Mouse (Mus musculus) heart, postnatal 0 days (tissue): ENCODE measurements around the gene Hoxa13. TPM values are rescaled to one million over a fixed set of nuclear protein-coding genes. Genes with fewer than 3 reads are reported as not detected.

Experiments
- ATAC-seq: fragments of 200-750 bp; cut with Nextera tagmentation; 2 replicates; pipeline ENCODE4 v1.8.0; 2017; ENCODE audit warnings: low read depth, moderate number of reproducible peaks, moderate library complexity; ENCODE audit not compliant: insufficient read depth
- DNase-seq: peaks from one replicate; pipeline ENCODE4 v3.0.0-alpha.2; 2016; ENCODE audit warnings: low spot score
- H3K27ac ChIP-seq: fragments of 300-500 bp; sonication (generic); 2 replicates; pipeline ENCODE4 v1.5.1; 2014; ENCODE audit warnings: low read depth, mild to moderate bottlenecking
- H3K27me3 ChIP-seq: fragments of 300-500 bp; sonication (generic); 2 replicates; pipeline ENCODE4 v1.6.1; 2014; ENCODE audit warnings: low read length, mixed read lengths; ENCODE audit not compliant: control insufficient read depth, insufficient read depth
- H3K36me3 ChIP-seq: fragments of 300-500 bp; sonication (generic); replicated peaks from 2 replicates; pipeline ENCODE4 v1.6.1; 2014; ENCODE audit warnings: low read length, mixed read lengths; ENCODE audit not compliant: control insufficient read depth, insufficient read depth
- H3K4me1 ChIP-seq: fragments of 300-500 bp; sonication (generic); 2 replicates; pipeline ENCODE4 v1.6.1; 2014; ENCODE audit warnings: antibody characterized with exemption; ENCODE audit not compliant: control insufficient read depth, insufficient read depth
- H3K4me2 ChIP-seq: fragments of 300-500 bp; sonication (generic); 2 replicates; pipeline ENCODE4 v1.6.1; 2014; ENCODE audit warnings: low read depth, mild to moderate bottlenecking, low read length, moderate library complexity
- H3K4me3 ChIP-seq: fragments of 300-500 bp; sonication (generic); 2 replicates; pipeline ENCODE4 v1.5.1; 2014; ENCODE audit warnings: low read depth, low read length
- H3K9ac ChIP-seq: fragments of 300-500 bp; sonication (generic); replicated peaks from 2 replicates; pipeline ENCODE4 v1.6.1; 2014; ENCODE audit warnings: low read depth, low read length, mixed read lengths
- H3K9me3 ChIP-seq: fragments of 300-500 bp; sonication (generic); replicated peaks from 2 replicates; pipeline ENCODE4 v1.6.1; 2016; ENCODE audit warnings: low read length; ENCODE audit not compliant: control insufficient read depth
- CTCF ChIP-seq: IDR thresholded peaks from 2 replicates; pipeline ENCODE4 v1.5.1; 2016; ENCODE audit warnings: antibody characterized with exemption, control low read depth, low read depth
- EP300 ChIP-seq: IDR thresholded peaks from 2 replicates; pipeline ENCODE4 v1.6.1; 2016; ENCODE audit warnings: antibody characterized with exemption, low read depth
- WGBS: fragments of 180-500 bp; shearing (Covaris S2); extraction: QIAGEN DNeasy Blood & Tissue Kit; methylation state at CpG from one replicate; pipeline ENCODE4 v1.1.7; 2014; 5-methylcytosine and 5-hydroxymethylcytosine counted together
- polyA plus RNA-seq: library from polyadenylated mRNA; unstranded; fragments of >200 nt; fragmentation: Nextera tagmentation; extraction: Ambion mirVana; gene quantifications from 2 replicates; pipeline ENCODE4 v1.2.1, GENCODE M21; 2015
- total RNA-seq: library from RNA; depleted of rRNA; stranded (reverse); fragments of >200 nt; gene quantifications from 2 replicates; pipeline ENCODE4 v1.2.3, GENCODE M21; 2014; ENCODE audit warnings: low replicate concordance

Gene Hoxa13
- total and polyA plus RNA-seq, 2 experiments from 2014 or later, result not detected

- H3K9ac ChIP-seq, result no peak overlapping the region
- WGBS, result 3% methylated on average over 18 of the region's 18 CpGs
- no peak for DNase-seq
- ATAC-seq, result no peak
- peaks cover 98% of the 10 kb centered on the region for H3K27me3 ChIP-seq
- H3K4me1 ChIP-seq, result no peaks in the 10 kb centered on the region
- H3K36me3 ChIP-seq, result no peaks in the 10 kb centered on the region
- TF ChIP-seq EP300, result no peak
- TF ChIP-seq CTCF, result no peak
- H3K9me3 ChIP-seq, result no peaks in the 10 kb centered on the region
- no peak overlapping the region for H3K4me2 ChIP-seq
- H3K4me3 ChIP-seq, result 0 out of 2 replicates have a peak overlapping the region, but pooled peaks have one; percentile 6
- H3K27ac ChIP-seq, result no peak overlapping the region
Observed at GRCm38 (mm10) chr6:52231885-52232567, 28.7 kb downstream of the Hoxa13 start.

GRCm38 (mm10) chr6:52230516-52231165 lies 30.0 kb downstream of the Hoxa13 start, which contains the start of gene Hoxa9:
Gene Hoxa9, minus strand, starts transcription at chr6:52231089.
- Histone ChIP-seq H3K27me3 (peaks cover 98% of the 10 kb centered on the region), H3K9ac (no peak within 1 kb of the TSS), H3K36me3 (no peaks in the 10 kb centered on the region), H3K27ac (no peak within 1 kb of the TSS), H3K4me2 (no peak within 1 kb of the TSS), H3K4me1 (no peaks in the 10 kb centered on the region), H3K4me3 (peak within 1 kb of the TSS; percentile 15), H3K9me3 (no peaks in the 10 kb centered on the region)
- TF ChIP-seq EP300 (no peak), CTCF (no peak)
- no peak for ATAC-seq
- no peak for DNase-seq
- whole genome bisulfite sequencing, result 4% methylated on average over 19 of the region's 36 CpGs

- WGBS, result 3% methylated on average over 44 of the region's 44 CpGs
- no peak overlapping the region for H3K4me3 ChIP-seq
- H3K27ac ChIP-seq, result no peak overlapping the region
- no peak for DNase-seq
- no peaks in the 10 kb centered on the region for H3K9me3 ChIP-seq
- no peak for ATAC-seq
- no peak for TF ChIP-seq CTCF
- no peak for TF ChIP-seq EP300
- H3K9ac ChIP-seq, result no peak overlapping the region
- H3K4me2 ChIP-seq, result no peak overlapping the region
- H3K4me1 ChIP-seq, result no peaks in the 10 kb centered on the region
- peaks cover 98% of the 10 kb centered on the region for H3K27me3 ChIP-seq
- H3K36me3 ChIP-seq, result no peaks in the 10 kb centered on the region
Observed at GRCm38 (mm10) chr6:52229558-52230416, 30.9 kb downstream of the Hoxa13 start.

GRCm38 (mm10) chr6:52228475-52229465 lies 31.9 kb downstream of the Hoxa13 start:
- ATAC-seq, result no peak
- no peak for TF ChIP-seq EP300
- Histone ChIP-seq H3K9ac (no peak overlapping the region), H3K27ac (no peak overlapping the region), H3K9me3 (no peaks in the 10 kb centered on the region), H3K36me3 (no peaks in the 10 kb centered on the region), H3K4me1 (no peaks in the 10 kb centered on the region), H3K4me2 (no peak overlapping the region), H3K4me3 (peak overlapping the region; percentile 15), H3K27me3 (peaks cover 98% of the 10 kb centered on the region)
- no peak for DNase-seq
- WGBS, result 3% methylated on average over 38 of the region's 38 CpGs
